Mouse (Mus musculus): ENCODE measurements at regions not wholly inside any gene's neighbourhood (a gene's known extent, or its start where the extent isn't known, plus 50 kb on each side); places are given as distances from the start of the nearest gene placed in this dataset.
A peak's percentile ranks its signal among the peaks of the same experiment; 100 is the strongest.

DNA sequence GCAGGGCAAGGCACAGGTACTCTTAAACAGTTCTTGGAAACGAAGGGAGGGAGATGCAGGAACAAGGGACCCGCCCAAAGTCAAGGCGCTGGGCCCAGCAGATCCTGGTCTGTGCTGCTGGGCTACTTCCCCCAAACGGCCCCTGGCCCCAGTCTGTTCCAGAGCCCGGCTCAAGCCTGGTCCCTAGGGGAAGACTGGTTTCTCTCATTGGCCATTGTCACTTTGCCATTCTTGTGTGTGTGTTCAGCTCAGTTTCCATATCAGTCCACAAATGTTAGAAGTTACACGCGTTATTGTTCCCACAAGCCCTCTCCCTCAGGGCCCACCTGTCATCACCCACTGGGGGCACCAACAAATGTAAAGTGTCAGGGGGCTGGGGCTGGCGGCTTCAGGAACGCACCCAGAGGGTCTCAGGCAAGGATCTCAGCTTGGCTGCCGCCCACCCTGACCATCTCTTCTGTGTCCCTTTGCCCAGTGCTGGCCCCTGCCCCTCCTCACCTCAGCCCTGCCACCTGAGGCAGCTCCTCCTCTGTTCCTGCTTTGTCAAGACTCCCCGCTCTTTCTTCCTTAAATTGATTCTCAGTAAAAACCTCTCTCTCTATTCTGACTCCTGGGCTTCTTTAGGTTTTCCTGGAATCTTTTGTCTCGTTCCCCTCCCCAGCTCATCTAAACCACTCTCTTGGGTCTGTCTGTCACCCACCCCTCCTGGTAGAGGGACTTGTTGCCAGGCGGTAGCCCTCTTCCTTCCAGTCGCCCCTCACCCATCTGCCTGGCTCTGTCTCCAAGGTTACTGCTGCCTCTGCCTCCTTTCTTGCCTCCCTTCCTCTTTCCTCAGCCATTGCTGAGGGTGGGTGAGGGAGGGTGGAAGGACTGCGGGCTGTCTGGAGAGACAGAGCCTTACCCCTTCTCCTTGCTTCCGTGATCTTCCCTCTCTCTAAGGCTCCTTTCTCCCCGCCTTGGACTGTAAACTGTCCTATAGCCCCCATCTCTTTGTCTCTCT, 69.2 kb upstream of the 4931429L15Rik start:
- DNase-seq (ENCODE audit: low spot score in 2 of 2) = peak; percentile 48 to 53

DNA sequence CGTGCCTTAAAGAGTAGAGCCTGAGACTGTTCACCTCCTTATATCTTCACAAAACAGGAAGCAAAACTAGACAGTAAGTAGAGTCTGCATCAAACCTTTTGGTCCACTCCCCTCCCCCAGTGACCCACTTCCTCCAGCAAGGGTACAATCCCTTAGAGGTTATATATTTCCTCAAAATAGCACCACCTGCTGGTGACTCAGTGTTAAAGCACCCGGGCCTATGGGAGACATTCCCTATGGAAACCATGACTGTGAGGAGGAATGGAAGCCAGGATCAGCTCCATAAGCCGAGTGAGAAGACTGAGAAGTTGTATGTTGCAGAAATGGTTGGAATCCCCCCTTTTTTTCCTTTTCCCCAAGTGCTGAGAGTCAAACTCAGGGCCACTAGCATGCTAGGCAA, 66.5 kb upstream of the 4931429L15Rik start:
- no peak for DNase-seq (ENCODE audit: low spot score in 2 of 2)

DNA sequence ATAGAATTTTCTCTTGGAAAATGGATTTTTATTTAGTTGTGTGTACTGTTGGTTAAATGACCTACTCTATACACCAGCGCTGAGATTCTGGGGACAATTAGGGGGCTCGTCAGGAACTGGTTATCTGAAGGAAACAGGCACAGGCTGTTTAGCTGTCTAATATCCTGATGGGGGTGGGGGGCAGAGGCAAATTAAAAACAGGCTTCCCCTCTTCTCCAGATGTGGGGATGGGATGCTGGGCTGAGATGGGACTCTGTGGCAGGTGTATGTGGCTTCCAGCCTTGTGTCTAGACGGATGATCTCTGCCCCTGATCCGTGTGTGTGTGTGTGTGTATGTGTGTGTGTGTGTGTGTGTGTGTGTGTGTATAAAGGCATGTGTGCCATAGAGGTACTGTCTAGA, 61.6 kb upstream of the 4931429L15Rik start:
- no peak for DNase-seq (ENCODE audit: low spot score in 2 of 2)

DNA sequence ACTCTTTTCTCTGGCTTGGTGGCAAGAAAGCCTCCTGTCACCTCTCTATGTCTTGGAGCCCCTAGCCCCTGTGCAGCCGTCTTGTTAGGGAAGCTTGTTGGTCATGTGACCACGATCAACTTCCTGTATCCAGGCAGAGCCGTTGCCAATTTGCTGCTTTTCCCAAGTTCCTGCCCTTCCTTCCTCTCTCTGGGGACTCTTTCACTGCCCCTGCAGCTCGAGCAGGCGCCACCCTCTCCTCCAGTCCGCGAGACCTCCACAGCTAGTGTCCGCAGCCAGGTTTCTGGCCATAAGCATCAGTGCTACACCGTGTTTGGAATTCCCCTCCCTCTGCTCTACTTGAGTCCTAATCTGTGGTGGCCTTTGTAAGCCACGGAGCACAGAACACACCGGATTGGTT, 59.7 kb upstream of the 4931429L15Rik start:
- DNase-seq (ENCODE audit: low spot score in 2 of 2) = no peak

GRCm38 (mm10) chr9:46378339-46378738, 58.6 kb upstream of the 4931429L15Rik start:
- DNase-seq (ENCODE audit: low spot score in 2 of 2) = no peak

All from frontal cortex, postnatal 36 days (tissue).